Mouse (Mus musculus): ENCODE data around the gene Myod1. TPM values are rescaled to one million over a fixed set of nuclear protein-coding genes. Genes with fewer than 3 reads are reported as not detected.

Myod1 gene
- total and polyA plus RNA-seq, 2 experiments from 2014 or later = 0.11 to 2.8 TPM

- peak overlapping the region; percentile 9; the same call in 1 of the 2 replicates for H3K4me2 ChIP-seq (ENCODE audit: low read depth, low read length, poor library complexity, severe bottlenecking)
- H3K36me3 ChIP-seq (ENCODE audit: insufficient read depth, low read length) = no peaks in the 10 kb centered on the region
- peaks cover 16% of the 10 kb centered on the region; the same call in 1 of the 2 replicates for H3K4me1 ChIP-seq (ENCODE audit: insufficient read depth, low read length)
- no peaks in the 10 kb centered on the region for H3K27me3 ChIP-seq (ENCODE audit: insufficient read depth, low read length)
- DNase-seq (ENCODE audit: low spot score) (no peak), ATAC-seq (ENCODE audit: low FRiP score) (no peak)
- H3K9ac ChIP-seq (replicated peaks; ENCODE audit: low read length, poor library complexity, severe bottlenecking) = no peak overlapping the region
- H3K27ac ChIP-seq (ENCODE audit: low read depth, low read length) = peak overlapping the region; percentile 76
- no peak overlapping the region for H3K4me3 ChIP-seq (ENCODE audit: low read depth, low read length)
- WGBS = 40% methylated on average over 5 of the region's 5 CpGs
- TF ChIP-seq CTCF (IDR thresholded peaks at IDR 0.05) = no peak
- H3K9me3 ChIP-seq (ENCODE audit: low read length) = no peaks in the 10 kb centered on the region
Observed at GRCm38 (mm10) chr7:46421535-46421934, 45.3 kb downstream of the Myod1 start.

GRCm38 (mm10) chr7:46422052-46422763, 45.9 kb downstream of the Myod1 start:
- peak overlapping the region; percentile 76 for H3K27ac ChIP-seq (ENCODE audit: low read depth, low read length)
- WGBS = 21% methylated on average over 8 of the region's 8 CpGs
- H3K36me3 ChIP-seq (ENCODE audit: insufficient read depth, low read length) = no peaks in the 10 kb centered on the region
- peak overlapping the region; percentile 34 for H3K4me2 ChIP-seq (ENCODE audit: low read depth, low read length, poor library complexity, severe bottlenecking)
- peaks cover 16% of the 10 kb centered on the region; the same call in 1 of the 2 replicates for H3K4me1 ChIP-seq (ENCODE audit: insufficient read depth, low read length)
- DNase-seq (ENCODE audit: low spot score) = peak; percentile 82
- H3K9ac ChIP-seq (replicated peaks; ENCODE audit: low read length, poor library complexity, severe bottlenecking) = no peak overlapping the region
- no peaks in the 10 kb centered on the region for H3K9me3 ChIP-seq (ENCODE audit: low read length)
- ATAC-seq (ENCODE audit: low FRiP score) = peak; percentile 72
- no peaks in the 10 kb centered on the region for H3K27me3 ChIP-seq (ENCODE audit: insufficient read depth, low read length)
- no peak for TF ChIP-seq CTCF (IDR thresholded peaks at IDR 0.05)
- H3K4me3 ChIP-seq (ENCODE audit: low read depth, low read length) = no peak overlapping the region

- Histone ChIP-seq H3K4me2 (ENCODE audit: low read depth, low read length, poor library complexity, severe bottlenecking) (peak overlapping the region; percentile 34), H3K36me3 (ENCODE audit: insufficient read depth, low read length) (peaks cover 6% of the 10 kb centered on the region; the same call in 1 of the 2 replicates), H3K4me1 (ENCODE audit: insufficient read depth, low read length) (peaks cover 16% of the 10 kb centered on the region; the same call in 1 of the 2 replicates), H3K27ac (ENCODE audit: low read depth, low read length) (peak overlapping the region; percentile 74), H3K4me3 (ENCODE audit: low read depth, low read length) (no peak overlapping the region), H3K9ac (replicated peaks; ENCODE audit: low read length, poor library complexity, severe bottlenecking) (no peak overlapping the region), H3K9me3 (ENCODE audit: low read length) (no peaks in the 10 kb centered on the region), H3K27me3 (ENCODE audit: insufficient read depth, low read length) (no peaks in the 10 kb centered on the region)
- DNase-seq (ENCODE audit: low spot score) (peak; percentile 55), ATAC-seq (ENCODE audit: low FRiP score) (peak; percentile 57)
- TF ChIP-seq CTCF (IDR thresholded peaks at IDR 0.05) = peak; percentile 71
- 55% methylated on average over 18 of the region's 18 CpGs for WGBS
Observed at GRCm38 (mm10) chr7:46422764-46423412, 46.6 kb downstream of the Myod1 start.

GRCm38 (mm10) chr7:46423951-46424350, 47.7 kb downstream of the Myod1 start:
- Histone ChIP-seq H3K27ac (ENCODE audit: low read depth, low read length) (no peak overlapping the region), H3K4me1 (ENCODE audit: insufficient read depth, low read length) (peaks cover 13% of the 10 kb centered on the region; the same call in 1 of the 2 replicates), H3K27me3 (ENCODE audit: insufficient read depth, low read length) (no peaks in the 10 kb centered on the region), H3K36me3 (ENCODE audit: insufficient read depth, low read length) (peaks cover 10% of the 10 kb centered on the region; the same call in 1 of the 2 replicates), H3K4me2 (ENCODE audit: low read depth, low read length, poor library complexity, severe bottlenecking) (no peak overlapping the region), H3K9me3 (ENCODE audit: low read length) (no peaks in the 10 kb centered on the region), H3K4me3 (ENCODE audit: low read depth, low read length) (no peak overlapping the region), H3K9ac (replicated peaks; ENCODE audit: low read length, poor library complexity, severe bottlenecking) (no peak overlapping the region)
- DNase-seq (ENCODE audit: low spot score) = no peak
- no peak for TF ChIP-seq CTCF (IDR thresholded peaks at IDR 0.05)
- 59% methylated on average over 3 of the region's 3 CpGs for WGBS
- ATAC-seq (ENCODE audit: low FRiP score) = no peak

- no peak for TF ChIP-seq CTCF (IDR thresholded peaks at IDR 0.05)
- H3K27me3 ChIP-seq (ENCODE audit: insufficient read depth, low read length) = no peaks in the 10 kb centered on the region
- H3K4me3 ChIP-seq (ENCODE audit: low read depth, low read length) = no peak overlapping the region
- H3K9ac ChIP-seq (replicated peaks; ENCODE audit: low read length, poor library complexity, severe bottlenecking) = no peak overlapping the region
- DNase-seq (ENCODE audit: low spot score) = no peak
- H3K36me3 ChIP-seq (ENCODE audit: insufficient read depth, low read length) = peaks cover 14% of the 10 kb centered on the region
- no peak overlapping the region for H3K27ac ChIP-seq (ENCODE audit: low read depth, low read length)
- no peak for ATAC-seq (ENCODE audit: low FRiP score)
- WGBS = 54% methylated on average over 4 of the region's 4 CpGs
- H3K9me3 ChIP-seq (ENCODE audit: low read length) = no peaks in the 10 kb centered on the region
- H3K4me1 ChIP-seq (ENCODE audit: insufficient read depth, low read length) = peaks cover 9% of the 10 kb centered on the region; the same call in 1 of the 2 replicates
- no peak overlapping the region for H3K4me2 ChIP-seq (ENCODE audit: low read depth, low read length, poor library complexity, severe bottlenecking)
Observed at GRCm38 (mm10) chr7:46425012-46425411, 48.7 kb downstream of the Myod1 start.

Other genes starting within 250 kb of the Myod1 start
- gene Abcc8, start 196.4 kb upstream of the Myod1 start, total RNA-seq (2014; rRNA removed) = 13.1 and 18.7 TPM in 2 replicates
- 7.2 and 9.6 TPM in 2 replicates for gene Abcc8, start 196.4 kb upstream of the Myod1 start, polyA plus RNA-seq (2015; fragmentation: Nextera tagmentation; extraction: Ambion mirVana)
- gene Ush1c, start 138.0 kb upstream of the Myod1 start, total RNA-seq (2014; rRNA removed) = 0.44 and 0.85 TPM in 2 replicates
- gene Ush1c, start 138.0 kb upstream of the Myod1 start, polyA plus RNA-seq (2015; fragmentation: Nextera tagmentation; extraction: Ambion mirVana) = 1.7 and 1.8 TPM in 2 replicates
- 0.11 and 0.28 TPM in 2 replicates for gene Otog, start 135.5 kb upstream of the Myod1 start, total RNA-seq (2014; rRNA removed)
- 0.01 and 0.07 TPM in 2 replicates for gene Otog, start 135.5 kb upstream of the Myod1 start, polyA plus RNA-seq (2015; fragmentation: Nextera tagmentation; extraction: Ambion mirVana)
- 43.8 and 44.9 TPM in 2 replicates for gene Kcnc1, start 20.0 kb downstream of the Myod1 start, total RNA-seq (2014; rRNA removed)
- gene Kcnc1, start 20.0 kb downstream of the Myod1 start, polyA plus RNA-seq (2015; fragmentation: Nextera tagmentation; extraction: Ambion mirVana) = 24.0 and 26.5 TPM in 2 replicates

All from midbrain, postnatal 0 days (tissue).